Mouse (Mus musculus) MEL (cell line): Measurements from ENCODE around the gene Olfr1241. TPM values are rescaled to one million over a fixed set of nuclear protein-coding genes. Genes with fewer than 3 reads are reported as not detected.

Source experiments
- DNase-seq: peaks from one replicate; pipeline ENCODE4 v3.0.0; 2011; ENCODE audit warnings: low read depth, low spot score
- H3K27ac ChIP-seq: 2 replicates; pipeline ENCODE4 v1.5.1; 2012; ENCODE audit warnings: low read depth, mild to moderate bottlenecking, control low read depth, low read length, moderate library complexity; ENCODE audit not compliant: control insufficient read depth
- H3K27me3 ChIP-seq, 2 experiments: fragments of 150-350 bp in 1 of 2; sonication (generic) in 1 of 2; 2 replicates each; pipeline ENCODE4 v1.6.1; 2012; ENCODE audit warnings: low read length in 2 of 2, mild to moderate bottlenecking in 2 of 2, improper control_type of control experiment in 1 of 2, moderate library complexity in 1 of 2; ENCODE audit not compliant: insufficient read depth in 2 of 2, control insufficient read depth in 1 of 2
- H3K36me3 ChIP-seq, 2 experiments: 2 replicates each; pipeline ENCODE4 v1.6.1; 2012 to 2014; ENCODE audit warnings: low read length in 2 of 2, improper control_type of control experiment in 1 of 2, inconsistent platforms in 1 of 2, mild to moderate bottlenecking in 1 of 2; ENCODE audit not compliant: insufficient read depth in 2 of 2, control insufficient read depth in 1 of 2
- H3K4me1 ChIP-seq, 2 experiments: fragments of 150-350 bp in 1 of 2; sonication (generic) in 1 of 2; 2 replicates each; pipeline ENCODE4 v1.6.1; 2012; ENCODE audit warnings: low read length in 2 of 2, improper control_type of control experiment in 1 of 2, mild to moderate bottlenecking in 1 of 2; ENCODE audit not compliant: insufficient read depth in 2 of 2, control insufficient read depth in 1 of 2
- H3K4me3 ChIP-seq, 2 experiments: fragments of 150-350 bp in 1 of 2; sonication (generic) in 1 of 2; 2 replicates each; pipeline ENCODE4 v1.5.1; 2012; ENCODE audit warnings: low read depth in 2 of 2, low read length in 2 of 2, mild to moderate bottlenecking in 2 of 2, moderate library complexity in 2 of 2, control low read depth in 1 of 2, improper control_type of control experiment in 1 of 2; ENCODE audit not compliant: control insufficient read depth in 1 of 2, insufficient read depth in 1 of 2
- H3K79me2 ChIP-seq: 2 replicates; pipeline ENCODE4 v1.6.1; 2012; ENCODE audit warnings: mild to moderate bottlenecking, low read length, moderate library complexity; ENCODE audit not compliant: control insufficient read depth, poor library complexity, insufficient read depth
- H3K9ac ChIP-seq: 2 replicates; pipeline ENCODE4 v1.6.1; 2012; ENCODE audit warnings: low read depth, mild to moderate bottlenecking, control low read depth, low read length, moderate library complexity; ENCODE audit not compliant: control insufficient read depth, poor library complexity, severe bottlenecking
- H3K9me3 ChIP-seq: fragments of 150-350 bp; sonication (generic); replicated peaks from 2 replicates; pipeline ENCODE4 v1.6.1; 2012; ENCODE audit warnings: mild to moderate bottlenecking, low read length, improper control_type of control experiment, moderate library complexity; ENCODE audit not compliant: insufficient read depth
- CHD2 ChIP-seq: IDR thresholded peaks from 2 replicates; pipeline ENCODE4 v1.6.1; 2011; ENCODE audit warnings: low read length, improper control_type of control experiment
- E2F4 ChIP-seq: IDR thresholded peaks from 2 replicates; pipeline ENCODE4 v1.6.1; 2011; ENCODE audit warnings: low read depth, low read length, improper control_type of control experiment, borderline replicate concordance
- ELF1 ChIP-seq: IDR thresholded peaks from 2 replicates; pipeline ENCODE4 v1.6.1; 2014; ENCODE audit warnings: low read depth, mild to moderate bottlenecking, inconsistent platforms, low read length, improper control_type of control experiment, moderate library complexity
- GABPA ChIP-seq: IDR thresholded peaks from 2 replicates; pipeline ENCODE4 v1.6.1; 2012; ENCODE audit warnings: low read depth, mild to moderate bottlenecking, inconsistent platforms, low read length, improper control_type of control experiment, moderate library complexity
- HCFC1 ChIP-seq: IDR thresholded peaks from 2 replicates; pipeline ENCODE4 v1.6.1; 2012; ENCODE audit warnings: low read depth, mild to moderate bottlenecking, inconsistent platforms, low read length, improper control_type of control experiment, moderate library complexity
- MEF2A ChIP-seq: IDR thresholded peaks from 2 replicates; pipeline ENCODE4 v1.6.1; 2014; ENCODE audit warnings: low read depth, mild to moderate bottlenecking, inconsistent platforms, low read length, improper control_type of control experiment; ENCODE audit not compliant: poor library complexity, insufficient replicate concordance, severe bottlenecking; ENCODE audit errors: extremely low read depth
- MYB ChIP-seq: IDR thresholded peaks from 2 replicates; pipeline ENCODE4 v1.6.1; 2011; ENCODE audit warnings: mild to moderate bottlenecking, low read depth, low read length, improper control_type of control experiment
- NELFE ChIP-seq: IDR thresholded peaks from 2 replicates; pipeline ENCODE4 v1.6.1; 2011; ENCODE audit warnings: low read depth, low read length, improper control_type of control experiment
- POLR2AphosphoS2 ChIP-seq: IDR thresholded peaks from 2 replicates; pipeline ENCODE4 v1.6.1; 2011; ENCODE audit warnings: low read length, improper control_type of control experiment
- SMC3 ChIP-seq: IDR thresholded peaks from 2 replicates; pipeline ENCODE4 v1.6.1; 2011; ENCODE audit warnings: low read depth, low read length, improper control_type of control experiment
- polyA plus RNA-seq, 2 experiments: library from polyadenylated mRNA; stranded (reverse) in 1 of 2; unstranded in 1 of 2; fragments of >175 nt in 1 of 2; fragments of >200 nt in 1 of 2; gene quantifications; 2 replicates each; pipeline versions ENCODE4 v1.2.1 to v1.2.4; 2012; ENCODE audit warnings: low replicate concordance in 2 of 2, low read depth in 1 of 2; ENCODE audit not compliant: insufficient read length in 2 of 2, insufficient read depth in 1 of 2, missing spikeins in 1 of 2
- total RNA-seq: library from RNA; depleted of rRNA; stranded (reverse); fragments of 300-350 nt; gene quantifications from 2 replicates; pipeline ENCODE4 v1.2.3, GENCODE M21; 2012; rRNA removed

Olfr1241 gene
- total and polyA plus RNA-seq, 3 experiments = not detected

- H3K27me3 ChIP-seq = no peaks in the 10 kb centered on the region
- no peaks in the 10 kb centered on the region for H3K4me1 ChIP-seq
- TF ChIP-seq SMC3 (no peak), CHD2 (no peak), MEF2A (no peak), MYB (no peak), NELFE (no peak), POLR2AphosphoS2 (no peak), HCFC1 (no peak), GABPA (no peak), ELF1 (no peak), E2F4 (no peak)
- H3K36me3 ChIP-seq = no peaks in the 10 kb centered on the region
- H3K79me2 ChIP-seq = no peaks in the 10 kb centered on the region
- DNase-seq = no peak
- no peak within 1 kb of the TSS for H3K27ac ChIP-seq
- no peak within 1 kb of the TSS for H3K4me3 ChIP-seq
- H3K9me3 ChIP-seq = no peaks in the 10 kb centered on the region
- H3K9ac ChIP-seq = no peak within 1 kb of the TSS
Measured at GRCm38 (mm10) chr2:89442900-89443299, 44.0 kb downstream of the Olfr1241 start, which contains the start of gene Olfr1240. Gene Olfr1240 (minus strand): TSS chr2:89443000.

Other genes with a start within 250 kb of the Olfr1241 start
- not detected in 2 replicates for gene Olfr1228, start 233.1 kb downstream of the Olfr1241 start, total RNA-seq
- not detected for gene Olfr1228, start 233.1 kb downstream of the Olfr1241 start, polyA plus RNA-seq
- not detected in 2 replicates for gene Olfr1229, start 199.1 kb downstream of the Olfr1241 start, total RNA-seq
- gene Olfr1229, start 199.1 kb downstream of the Olfr1241 start, polyA plus RNA-seq = not detected
- gene Olfr1230, start 189.9 kb downstream of the Olfr1241 start, total RNA-seq = not detected in 2 replicates
- gene Olfr1230, start 189.9 kb downstream of the Olfr1241 start, polyA plus RNA-seq = not detected
- gene Olfr1231, start 180.1 kb downstream of the Olfr1241 start, total RNA-seq = not detected in 2 replicates
- not detected for gene Olfr1231, start 180.1 kb downstream of the Olfr1241 start, polyA plus RNA-seq
- gene Olfr1232, start 157.5 kb downstream of the Olfr1241 start, total RNA-seq = not detected in 2 replicates
- gene Olfr1232, start 157.5 kb downstream of the Olfr1241 start, polyA plus RNA-seq = not detected
- not detected in 2 replicates for gene Olfr1233, start 144.7 kb downstream of the Olfr1241 start, total RNA-seq
- gene Olfr1233, start 144.7 kb downstream of the Olfr1241 start, polyA plus RNA-seq = not detected
- gene Olfr1234, start 122.3 kb downstream of the Olfr1241 start, total RNA-seq = not detected in 2 replicates
- gene Olfr1234, start 122.3 kb downstream of the Olfr1241 start, polyA plus RNA-seq = not detected
- gene Olfr1238, start 77.5 kb downstream of the Olfr1241 start, total RNA-seq = not detected in 2 replicates
- gene Olfr1238, start 77.5 kb downstream of the Olfr1241 start, polyA plus RNA-seq = under 1 TPM in 1 of 2 experiments, not detected in 1; 0.01 TPM
- not detected in 2 replicates for gene Olfr1239, start 66.7 kb downstream of the Olfr1241 start, total RNA-seq
- gene Olfr1239, start 66.7 kb downstream of the Olfr1241 start, polyA plus RNA-seq = not detected
- not detected in 2 replicates for gene Olfr1240, start 44.1 kb downstream of the Olfr1241 start, total RNA-seq
- gene Olfr1240, start 44.1 kb downstream of the Olfr1241 start, polyA plus RNA-seq = not detected
- not detected in 2 replicates for gene Olfr1242, start 11.2 kb upstream of the Olfr1241 start, total RNA-seq
- not detected for gene Olfr1242, start 11.2 kb upstream of the Olfr1241 start, polyA plus RNA-seq
- gene Olfr1243, start 44.4 kb upstream of the Olfr1241 start, total RNA-seq = not detected in 2 replicates
- gene Olfr1243, start 44.4 kb upstream of the Olfr1241 start, polyA plus RNA-seq = not detected
- gene Olfr1245, start 91.3 kb upstream of the Olfr1241 start, total RNA-seq = not detected in 2 replicates
- not detected for gene Olfr1245, start 91.3 kb upstream of the Olfr1241 start, polyA plus RNA-seq
- gene Olfr1246, start 106.0 kb upstream of the Olfr1241 start, total RNA-seq = not detected in 2 replicates
- not detected for gene Olfr1246, start 106.0 kb upstream of the Olfr1241 start, polyA plus RNA-seq
- gene Olfr1247, start 127.0 kb upstream of the Olfr1241 start, total RNA-seq = not detected in 2 replicates
- gene Olfr1247, start 127.0 kb upstream of the Olfr1241 start, polyA plus RNA-seq = not detected
- gene Olfr1248, start 131.1 kb upstream of the Olfr1241 start, total RNA-seq = not detected in 2 replicates
- not detected for gene Olfr1248, start 131.1 kb upstream of the Olfr1241 start, polyA plus RNA-seq
- gene Olfr1249, start 147.9 kb upstream of the Olfr1241 start, total RNA-seq = not detected in 2 replicates
- gene Olfr1249, start 147.9 kb upstream of the Olfr1241 start, polyA plus RNA-seq = not detected
- not detected in 2 replicates for gene Olfr1250, start 174.3 kb upstream of the Olfr1241 start, total RNA-seq
- gene Olfr1250, start 174.3 kb upstream of the Olfr1241 start, polyA plus RNA-seq = not detected
- gene Olfr1251, start 184.8 kb upstream of the Olfr1241 start, total RNA-seq = not detected in 2 replicates
- gene Olfr1251, start 184.8 kb upstream of the Olfr1241 start, polyA plus RNA-seq = not detected
- gene Olfr1252, start 237.9 kb upstream of the Olfr1241 start, total RNA-seq = not detected in 2 replicates
- gene Olfr1252, start 237.9 kb upstream of the Olfr1241 start, polyA plus RNA-seq = not detected